In the genomic region with DNA sequence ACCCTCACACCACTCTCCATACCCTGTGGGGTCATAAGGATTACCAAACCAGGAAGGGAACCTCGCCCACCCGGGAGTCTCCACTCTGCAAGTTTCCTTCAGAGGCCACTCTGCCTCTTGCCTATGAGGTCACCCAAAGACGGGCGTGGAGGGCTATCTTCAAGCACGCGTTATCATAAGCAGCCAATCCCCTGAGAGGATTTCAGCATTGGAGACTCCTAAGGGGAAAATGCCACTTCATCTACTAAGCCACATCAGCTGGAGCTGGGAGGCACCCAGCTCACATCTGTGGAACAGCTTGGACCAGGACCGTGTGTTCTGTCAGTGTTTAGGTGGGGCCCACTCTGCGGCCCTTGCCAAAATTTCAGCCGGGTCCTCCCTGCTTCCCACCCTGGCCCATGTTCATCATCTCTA, we compare ENCODE assay signal across 22 mouse cellular contexts.
DNase-seq lines count a peak whose midpoint lies in the region; ATAC-seq and TF ChIP-seq lines count a peak whose summit lies in the region.
"Had no signal": no experiment of that assay in that cellular context is flagged by ENCODE, and none has a peak within 500 bp of the region (broad histone marks: within the 10 kb centered on the region; RNA-seq: fewer than 3 reads in every experiment).

No protein-coding gene starts in this region.

- peak overlapping the region; percentile 8 for H3K4me3 ChIP-seq in testis, adult 2 months (ENCODE audit: control insufficient read depth, low read depth, low read length)
- H3K4me3 ChIP-seq in stomach, postnatal 0 days (ENCODE audit: low read depth, low read length): no peak overlapping the region
- H3K4me3 ChIP-seq: erythroblast, embryonic 14.5 days; heart, embryonic 13.5 days; hindbrain, embryonic 13.5 days had no signal

- peak; percentile 70 for ATAC-seq in stomach, postnatal 0 days (ENCODE audit: low FRiP score, low TSS enrichment)
- ATAC-seq: activated CD4-positive, CD25-positive, alpha-beta regulatory T cell, adult 4 months; forebrain, postnatal 0 days; Patski had no signal

- WGBS in stomach, postnatal 0 days: 70% methylated on average over 9 of the region's 9 CpGs

- H3K4me1 ChIP-seq in testis, adult 2 months (ENCODE audit: control insufficient read depth, insufficient read depth, low read length): no peaks in the 10 kb centered on the region; the same call in 1 of the 2 replicates
- no peaks in the 10 kb centered on the region for H3K4me1 ChIP-seq in stomach, postnatal 0 days (replicated peaks; ENCODE audit: control insufficient read depth, insufficient read depth)
- H3K4me1 ChIP-seq: heart, embryonic 13.5 days; hindbrain, embryonic 13.5 days had no signal

- TF ChIP-seq POLR2A in testis, adult 2 months (IDR thresholded peaks at IDR 0.05; ENCODE audit: control insufficient read depth, low read depth, low read length): no peak

- no peaks in the 10 kb centered on the region for H3K9me3 ChIP-seq in stomach, postnatal 0 days (ENCODE audit: control insufficient read depth, low read length)
- H3K9me3 ChIP-seq: heart, embryonic 13.5 days; hindbrain, embryonic 13.5 days had no signal

- no peaks in the 10 kb centered on the region for H3K36me3 ChIP-seq in testis, adult 2 months (ENCODE audit: control insufficient read depth, insufficient read depth, low read length)
- H3K36me3 ChIP-seq in stomach, postnatal 0 days (ENCODE audit: control insufficient read depth, insufficient read depth, low read length): no peaks in the 10 kb centered on the region
- H3K36me3 ChIP-seq: heart, embryonic 13.5 days; hindbrain, embryonic 13.5 days had no signal

- no peak overlapping the region for H3K27ac ChIP-seq in testis, adult 2 months (ENCODE audit: control insufficient read depth, insufficient read depth, low read depth, low read length)
- no peak overlapping the region; the same call in 1 of the 2 replicates for H3K27ac ChIP-seq in stomach, postnatal 0 days (replicated peaks)
- H3K27ac ChIP-seq: heart, embryonic 13.5 days; hindbrain, embryonic 13.5 days had no signal

- H3K9ac ChIP-seq in stomach, postnatal 0 days (ENCODE audit: low read length): no peak overlapping the region
- H3K9ac ChIP-seq: forebrain, postnatal 0 days; heart, embryonic 13.5 days; hindbrain, embryonic 13.5 days; lung, embryonic 14.5 days had no signal

- TF ChIP-seq EP300 in stomach, postnatal 0 days (optimal IDR thresholded peaks at IDR 0.05): no peak

- DNase-seq in testis, postnatal 10 days (ENCODE audit: low spot score): no peak
- DNase-seq in gastrocnemius, postnatal 25 days: peak; percentile 73
- DNase-seq in heart, postnatal 4 days: peak; percentile 32
- DNase-seq in stomach, postnatal 0 days (ENCODE audit: low spot score): no peak
- no peak for DNase-seq in B cell, adult 2 months
- DNase-seq in neural tube, embryonic 10.5 days (ENCODE audit: extremely low spot score, low spot score): no peak
- no peak for DNase-seq in ovary, postnatal 36 days (ENCODE audit: low spot score)
- DNase-seq: adrenal gland, postnatal 25 days; cerebellum, adult 18-20 months; forebrain, postnatal 0 days; kidney, postnatal 4 days; midbrain, embryonic 14.5 days; right cerebral cortex, adult 18-20 months; spleen, adult 18-20 months had no signal

- no peak for TF ChIP-seq CTCF in testis, adult 2 months (IDR thresholded peaks at IDR 0.05; ENCODE audit: control insufficient read depth, insufficient read depth, insufficient replicate concordance, low read depth, low read length)
- no peak for TF ChIP-seq CTCF in stomach, postnatal 0 days (IDR thresholded peaks at IDR 0.05; ENCODE audit: low read depth)

- no peaks in the 10 kb centered on the region for H3K27me3 ChIP-seq in testis, adult 2 months (ENCODE audit: control insufficient read depth, insufficient read depth, low read length)
- H3K27me3 ChIP-seq in stomach, postnatal 0 days (ENCODE audit: control insufficient read depth, insufficient read depth, low read length): no peaks in the 10 kb centered on the region
- H3K27me3 ChIP-seq: heart, embryonic 13.5 days; Patski had no signal

- H3K4me2 ChIP-seq in stomach, postnatal 0 days (replicated peaks; ENCODE audit: low read depth): no peak overlapping the region
- H3K4me2 ChIP-seq: heart, embryonic 13.5 days; hindbrain, embryonic 13.5 days; liver, embryonic 11.5 days; lung, embryonic 14.5 days had no signal

Comparison
In these comparisons a context has a peak if more than half of its experiments do, and no peak if none do; other contexts are left out.
1. DNase-seq: peak in gastrocnemius, postnatal 25 days (single experiment) and heart, postnatal 4 days (single experiment); none in testis, postnatal 10 days (single experiment), stomach, postnatal 0 days (single experiment), B cell, adult 2 months (0 of 2), neural tube, embryonic 10.5 days (single experiment) and ovary, postnatal 36 days (single experiment).